Mouse (Mus musculus): Measurements from ENCODE around the gene Rps6ka4.

The Rps6ka4 gene

DNA sequence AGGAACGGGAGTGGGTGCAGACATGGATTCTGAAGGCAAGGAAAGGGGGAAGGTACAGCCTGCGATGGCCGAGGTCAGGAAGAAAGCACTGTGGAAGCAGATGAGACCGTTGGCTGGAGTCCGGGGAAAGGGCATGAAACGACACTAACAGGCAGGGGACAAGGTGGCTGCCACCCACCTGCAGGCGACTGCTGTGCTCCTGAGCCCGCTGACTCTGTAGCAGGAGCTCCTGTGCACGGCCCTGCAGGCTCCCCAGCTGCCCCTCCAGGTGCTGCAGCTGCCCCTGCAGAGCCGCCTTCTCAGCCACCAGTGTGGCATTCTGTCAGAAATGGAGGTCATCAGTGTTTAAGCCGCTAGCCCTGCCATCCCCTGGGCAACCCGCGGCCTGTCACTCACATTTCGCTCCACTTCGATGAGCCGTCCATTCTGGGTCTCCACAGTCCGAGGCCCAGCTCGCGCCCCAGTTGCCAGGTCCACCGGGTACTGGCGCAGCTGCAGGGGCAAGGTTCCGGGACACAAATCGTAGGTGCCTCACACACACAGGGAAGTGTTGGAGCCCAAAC is 9.2 kb upstream of the Rps6ka4 start:
- no peak for DNase-seq

DNA sequence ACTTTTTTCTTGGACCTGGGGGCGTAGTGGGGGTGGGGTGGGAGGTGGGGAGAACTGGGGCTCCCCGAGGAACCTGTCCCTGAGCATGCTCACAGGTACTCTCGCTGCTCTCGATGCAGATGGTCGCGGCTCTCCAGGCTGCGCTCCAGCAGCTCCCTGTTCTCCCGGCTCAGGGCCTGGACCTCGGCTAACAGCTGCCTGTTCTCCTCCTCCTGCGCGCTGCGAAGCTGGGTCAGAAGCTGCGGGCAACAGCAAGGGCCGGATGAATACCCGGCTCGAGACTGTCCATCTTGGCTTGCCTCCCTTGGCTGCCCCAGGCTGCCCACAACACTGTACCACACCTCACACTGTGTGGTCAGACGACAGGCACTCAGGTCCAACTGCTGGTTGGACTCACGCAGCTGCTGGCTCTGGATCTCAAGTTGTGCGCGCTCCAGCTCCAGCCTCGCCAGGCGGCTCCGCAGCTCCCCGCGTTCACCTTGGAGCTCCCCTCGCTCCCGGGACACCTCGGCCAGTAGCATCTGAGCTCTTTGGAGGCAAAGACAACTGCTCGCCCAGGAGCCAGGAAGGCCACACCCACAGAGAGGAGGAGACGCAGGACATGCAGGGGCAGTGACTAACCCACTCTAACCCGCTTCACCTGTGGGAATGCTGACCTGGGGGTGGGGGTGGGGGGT is 7.5 kb upstream of the Rps6ka4 start:
- peak; percentile 56 to 69 for DNase-seq

DNA sequence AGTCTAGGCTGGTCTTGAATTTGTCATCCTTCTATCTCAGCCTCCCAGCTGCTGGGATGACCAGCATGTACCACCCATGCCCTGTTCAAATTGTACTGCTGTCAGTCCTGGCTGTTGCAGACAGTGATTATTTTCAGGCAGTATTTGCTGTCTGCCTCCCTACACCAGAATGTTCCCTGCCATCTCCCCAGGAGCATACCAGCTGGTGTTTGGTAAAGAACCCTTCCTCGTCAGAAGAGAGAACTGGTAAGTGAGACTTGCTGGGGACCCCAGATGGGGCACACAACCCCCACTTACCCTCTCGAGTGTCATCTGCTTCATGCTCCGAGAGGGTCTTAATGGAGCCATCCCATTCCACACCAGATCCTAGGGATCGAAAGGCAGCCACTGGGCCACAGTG is 5.6 kb upstream of the Rps6ka4 start:
- no peak for DNase-seq

DNA sequence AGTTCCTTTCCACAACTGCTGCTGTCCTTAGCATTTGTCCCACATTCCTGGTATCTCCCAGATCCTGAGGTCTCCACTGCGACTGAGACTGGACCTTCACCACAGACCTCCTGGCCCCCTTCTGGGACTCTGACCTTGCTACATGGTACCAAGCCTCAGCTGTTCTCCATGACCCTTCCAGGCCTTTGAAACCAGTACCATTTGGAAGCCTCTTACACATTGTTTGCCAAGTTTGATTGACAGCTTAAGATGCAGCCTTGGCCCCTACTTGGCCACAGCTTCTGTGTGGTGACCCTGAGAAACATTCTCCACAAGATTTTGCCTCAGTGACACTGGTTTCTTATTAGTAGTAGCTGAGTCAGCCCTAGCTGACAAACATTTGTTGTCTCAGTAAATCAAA is 1.9 kb upstream of the Rps6ka4 start:
- no peak for DNase-seq

- no peak for DNase-seq
Measured at GRCm38 (mm10) chr19:6841292-6841597, 809 bp upstream of the Rps6ka4 start.

GRCm38 (mm10) chr19:6839615-6840474 is 591 bp downstream of the Rps6ka4 start:
- DNase-seq = peak; percentile 51 to 64

DNA sequence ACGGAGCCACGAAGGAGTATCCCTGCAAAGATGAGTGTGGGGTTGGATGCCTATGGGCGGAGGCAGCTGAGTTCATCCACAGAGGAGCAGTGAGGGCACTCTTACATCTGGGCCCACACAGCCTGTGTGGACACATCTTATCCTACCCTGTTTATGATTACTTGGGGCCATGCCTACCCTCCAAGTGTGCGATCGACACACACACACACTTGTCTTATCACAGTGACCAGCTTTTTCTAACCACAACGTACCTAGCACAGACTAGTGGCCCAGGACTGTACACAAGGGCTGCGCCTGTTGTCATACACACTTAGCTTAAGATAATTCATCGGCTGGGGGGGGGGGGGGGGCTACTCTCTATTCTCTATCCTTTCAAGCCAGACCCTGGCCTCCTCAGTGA is 8.1 kb downstream of the Rps6ka4 start:
- DNase-seq = no peak

- DNase-seq = no peak
Measured at GRCm38 (mm10) chr19:6831331-6831730, 9.1 kb downstream of the Rps6ka4 start.

DNA sequence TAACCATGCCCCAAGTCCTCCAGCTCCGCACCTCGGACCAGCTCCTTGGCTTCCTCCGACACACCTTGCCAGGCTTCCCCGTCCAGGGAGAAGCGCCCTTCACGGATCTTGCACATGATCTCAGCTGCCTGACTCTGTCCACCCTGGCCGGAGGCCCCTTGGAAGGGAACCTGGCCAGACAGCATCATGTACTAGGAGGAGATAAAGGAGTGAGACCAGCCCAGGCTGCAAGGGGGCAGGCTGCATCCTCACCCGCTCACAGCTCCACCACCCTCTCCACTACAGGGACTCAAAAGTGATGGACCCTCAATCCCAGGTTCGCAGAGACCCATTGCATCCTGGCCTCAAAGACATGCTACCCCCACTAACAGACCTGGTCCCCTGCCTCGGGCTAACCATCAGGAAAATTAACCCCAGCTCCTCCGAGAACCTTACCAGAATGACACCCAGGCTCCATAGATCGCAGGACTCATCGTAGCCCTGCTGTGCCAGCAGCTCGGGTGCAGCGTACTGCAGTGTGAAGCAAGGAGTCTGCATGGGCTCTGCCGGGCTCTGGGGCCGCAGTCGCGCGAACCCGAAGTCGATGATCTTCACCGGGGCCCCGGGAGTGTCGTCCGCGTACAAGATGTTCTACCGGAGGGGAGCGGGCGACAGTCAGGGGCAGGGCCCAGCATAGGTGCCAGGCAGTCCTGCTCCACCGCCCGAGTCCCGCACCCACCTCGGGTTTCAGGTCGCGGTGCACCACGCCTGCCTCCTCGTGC is 9.7 kb downstream of the Rps6ka4 start:
- no peak for DNase-seq

DNA sequence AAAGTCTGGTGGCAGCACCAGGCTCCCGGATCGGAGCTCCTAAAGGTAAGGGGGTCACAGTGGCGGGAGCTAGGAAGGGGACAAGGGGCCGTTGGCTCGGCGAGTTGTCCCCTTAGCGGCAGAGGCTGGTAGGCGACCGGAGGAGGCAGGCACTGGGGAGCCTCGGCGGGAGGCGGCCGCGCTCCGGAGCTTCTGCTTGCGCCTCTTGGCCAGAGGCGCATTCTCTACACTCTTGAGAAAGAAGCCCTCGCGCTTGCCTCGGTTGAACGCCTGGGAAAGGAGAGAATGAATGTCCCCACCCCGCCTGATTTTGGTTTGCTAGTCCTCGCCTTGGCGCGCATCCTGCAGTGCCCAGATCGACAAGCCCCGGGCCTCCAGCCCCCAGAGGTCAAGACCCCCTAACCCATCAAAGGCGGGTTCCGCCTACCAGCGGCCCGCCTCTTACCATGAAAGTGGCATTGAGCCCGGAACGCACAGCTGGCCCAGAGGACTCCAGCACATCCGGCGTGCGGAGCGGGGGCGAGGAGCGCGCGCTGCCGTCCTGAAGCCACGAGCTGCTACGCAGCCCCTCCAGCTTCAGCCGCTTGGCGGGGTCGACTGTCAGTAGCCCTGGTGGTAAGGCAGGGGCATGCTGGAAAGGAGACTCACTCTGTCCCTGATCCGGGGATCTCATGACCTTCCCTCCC is 10.4 kb downstream of the Rps6ka4 start:
- no peak for DNase-seq

- no peak for DNase-seq
Measured at GRCm38 (mm10) chr19:6829069-6829468, 11.4 kb downstream of the Rps6ka4 start.

GRCm38 (mm10) chr19:6826601-6827000 is 13.8 kb downstream of the Rps6ka4 start:
- no peak for DNase-seq

DNA sequence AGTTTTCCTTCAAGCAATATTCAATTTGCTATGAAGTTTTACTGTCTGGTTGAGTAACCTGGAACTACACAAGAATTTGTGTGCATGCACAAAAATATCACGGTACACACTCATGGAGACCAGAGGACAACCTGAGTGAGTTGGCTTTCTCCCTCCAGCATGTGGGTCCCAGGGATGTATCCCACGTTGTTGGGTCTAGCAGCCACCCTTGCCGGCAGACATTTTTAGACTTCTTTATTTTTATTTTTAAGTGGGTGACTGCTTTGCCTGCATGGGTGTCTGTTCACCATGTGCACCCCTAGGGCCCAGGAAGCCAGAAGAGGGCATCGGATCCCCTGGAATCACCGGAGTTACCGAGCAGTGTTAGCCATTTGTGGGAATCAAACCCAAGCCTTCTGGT is 15.1 kb downstream of the Rps6ka4 start:
- DNase-seq = no peak

DNA sequence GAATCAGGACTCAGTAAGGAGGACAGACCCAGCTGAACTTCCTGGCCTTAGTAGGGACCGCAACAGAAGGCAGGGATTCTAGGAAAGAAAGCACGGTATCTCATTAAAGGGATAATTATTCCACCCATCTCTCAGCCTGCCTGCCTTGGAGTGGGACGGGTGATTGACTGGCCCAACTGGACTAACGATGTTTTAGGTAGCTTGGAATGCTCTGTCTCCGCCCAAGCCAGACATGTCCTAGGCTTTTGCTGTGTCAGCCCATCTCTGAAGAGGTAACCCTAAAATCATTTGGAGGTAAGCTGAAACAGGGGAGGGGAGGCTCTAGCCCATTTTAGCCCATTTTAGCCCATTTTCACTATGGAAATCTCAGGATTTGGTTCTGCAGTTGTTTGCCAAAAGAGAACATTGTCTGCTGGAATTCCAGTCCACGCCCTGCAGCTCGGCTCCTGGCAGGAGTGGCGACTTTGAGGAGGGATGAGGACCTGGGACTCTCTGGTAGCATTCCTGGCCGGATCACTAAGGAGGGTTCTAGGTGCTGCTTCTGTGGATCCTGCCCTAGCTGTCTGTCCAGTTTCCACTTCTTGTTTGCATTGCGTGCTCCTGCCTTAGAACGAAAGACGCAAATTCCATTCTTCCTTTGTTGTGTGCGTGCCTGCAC is 19.8 kb downstream of the Rps6ka4 start:
- DNase-seq = no peak

- DNase-seq = no peak
Measured at GRCm38 (mm10) chr19:6819143-6819827, 21.2 kb downstream of the Rps6ka4 start.

GRCm38 (mm10) chr19:6814958-6815357 is 25.5 kb downstream of the Rps6ka4 start:
- DNase-seq = no peak

- DNase-seq = no peak
Measured at GRCm38 (mm10) chr19:6814366-6814765, 26.1 kb downstream of the Rps6ka4 start.

Measured in cerebellum, adult 18-20 months (tissue).